Mouse (Mus musculus) liver, embryonic 16.5 days (tissue): ENCODE data around the gene Mrps7. TPM values are rescaled to one million over a fixed set of nuclear protein-coding genes. Genes with fewer than 3 reads are reported as not detected.
"Not testable (repeated sequence)": the region's sequence is repeated elsewhere in the genome, so short reads cannot be mapped to it uniquely, and the experiment has no call there.

ENCODE experiments used
- ATAC-seq: fragments of 200-750 bp; cut with Nextera tagmentation; 2 replicates; pipeline ENCODE4 v1.8.0; 2017; ENCODE audit warnings: low read depth, mild to moderate bottlenecking, moderate number of reproducible peaks, moderate library complexity
- H3K27ac ChIP-seq: fragments of 300-500 bp; sonication (generic); 2 replicates; pipeline ENCODE4 v1.5.1; 2014; ENCODE audit warnings: mild to moderate bottlenecking, low read length
- H3K27me3 ChIP-seq: fragments of 300-500 bp; sonication (generic); 2 replicates; pipeline ENCODE4 v1.6.1; 2014; ENCODE audit warnings: low read depth, low read length, mixed read lengths; ENCODE audit not compliant: control insufficient read depth, insufficient read depth
- H3K36me3 ChIP-seq: fragments of 300-500 bp; sonication (generic); 2 replicates; pipeline ENCODE4 v1.6.1; 2014; ENCODE audit warnings: mild to moderate bottlenecking; ENCODE audit not compliant: control insufficient read depth, insufficient read depth
- H3K4me1 ChIP-seq: fragments of 300-500 bp; sonication (generic); 2 replicates; pipeline ENCODE4 v1.6.1; 2014; ENCODE audit warnings: low read depth, low read length, mixed read lengths; ENCODE audit not compliant: control insufficient read depth
- H3K4me2 ChIP-seq: fragments of 300-500 bp; sonication (generic); 2 replicates; pipeline ENCODE4 v1.6.1; 2014; ENCODE audit warnings: low read depth, low read length, mixed read lengths
- H3K4me3 ChIP-seq: fragments of 300-500 bp; sonication (generic); 2 replicates; pipeline ENCODE4 v1.5.1; 2014; ENCODE audit warnings: low read depth, mild to moderate bottlenecking, low read length
- H3K9ac ChIP-seq: fragments of 300-500 bp; sonication (generic); 2 replicates; pipeline ENCODE4 v1.6.1; 2014; ENCODE audit warnings: low read depth, low read length
- H3K9me3 ChIP-seq: fragments of 300-500 bp; sonication (generic); replicated peaks from 2 replicates; pipeline ENCODE4 v1.6.1; 2016; ENCODE audit warnings: low read length; ENCODE audit not compliant: control insufficient read depth
- WGBS: fragments of 180-500 bp; shearing (Covaris S2); extraction: QIAGEN DNeasy Blood & Tissue Kit; methylation state at CpG from one replicate; pipeline ENCODE4 v1.1.7; 2014; ENCODE audit not compliant: insufficient replicate concordance; 5-methylcytosine and 5-hydroxymethylcytosine counted together
- polyA plus RNA-seq: library from polyadenylated mRNA; unstranded; fragments of >200 nt; fragmentation: Nextera tagmentation; extraction: Ambion mirVana; gene quantifications from 2 replicates; pipeline ENCODE4 v1.2.1, GENCODE M21; 2015

The Mrps7 gene
- polyA plus RNA-seq, 1 experiment from 2014 or later: 47.6 TPM

DNA sequence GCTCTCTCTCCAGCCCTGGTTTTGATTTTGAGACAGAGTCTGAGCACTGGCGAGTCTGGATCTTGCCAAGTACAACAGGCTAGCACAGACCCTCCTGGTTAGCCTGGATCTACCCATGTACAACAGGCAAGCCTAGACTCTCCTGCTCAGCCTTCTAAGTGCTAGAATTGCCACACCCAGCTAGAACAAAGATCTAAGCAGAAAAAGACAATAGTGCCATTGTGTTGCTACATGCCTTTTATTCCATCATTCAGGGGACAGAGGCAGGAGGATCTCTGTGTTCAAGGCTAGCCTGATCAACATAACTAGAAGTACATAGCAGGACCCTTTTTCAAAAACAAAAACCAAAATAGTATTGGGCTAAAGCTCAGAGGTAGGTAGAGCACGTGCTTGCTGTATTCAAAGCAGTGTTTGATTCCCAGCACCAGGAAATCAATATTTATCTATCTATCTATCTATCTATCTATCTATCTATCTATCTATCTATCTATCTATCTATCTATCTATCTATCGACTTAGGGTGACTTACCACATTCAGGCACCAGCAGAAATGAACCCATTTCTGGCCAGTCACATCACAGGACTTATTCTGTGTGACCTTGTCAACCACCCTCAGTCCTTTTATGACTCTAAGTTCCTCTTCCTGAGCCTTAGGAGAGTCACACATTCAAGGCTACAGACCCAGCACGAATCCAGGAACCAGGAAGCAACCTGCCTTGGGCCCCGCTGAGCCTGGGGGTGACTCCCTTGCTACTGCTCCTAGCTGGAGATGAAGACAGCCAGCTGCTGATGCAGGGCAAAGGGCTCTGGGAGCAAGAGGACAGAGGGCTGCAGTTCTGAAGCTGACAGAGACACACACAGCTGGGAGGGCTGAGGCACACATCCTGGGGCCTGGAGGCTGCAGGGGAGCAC lies 35.0 kb downstream of the Mrps7 start:
- Histone ChIP-seq H3K27ac (no peak overlapping the region), H3K9ac (no peak overlapping the region), H3K4me3 (no peak overlapping the region), H3K4me1 (peaks cover 9% of the 10 kb centered on the region), H3K9me3 (no peaks in the 10 kb centered on the region), H3K4me2 (no peak overlapping the region), H3K27me3 (no peaks in the 10 kb centered on the region), H3K36me3 (no peaks in the 10 kb centered on the region)
- ATAC-seq: no peak
- WGBS: 43% methylated on average over 5 of the region's 5 CpGs

DNA sequence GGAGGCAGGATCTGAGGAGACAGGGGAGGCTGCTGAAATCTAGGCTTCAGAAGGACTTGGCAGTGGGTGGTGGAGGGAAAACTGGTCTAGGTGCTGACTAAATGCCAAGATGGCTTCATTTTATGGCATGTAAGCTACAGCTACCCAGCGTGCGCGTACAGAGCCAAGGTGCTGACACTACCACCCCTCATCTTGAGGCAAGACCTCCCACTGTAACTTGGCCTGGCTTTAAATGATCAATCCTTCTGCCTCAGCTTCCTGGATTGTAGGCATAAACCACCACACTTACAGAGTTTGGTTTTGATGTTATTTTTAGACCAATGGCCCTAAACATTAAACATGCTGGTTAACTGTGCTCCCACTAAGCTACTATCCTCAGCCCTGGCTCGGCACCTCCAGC lies 35.8 kb downstream of the Mrps7 start:
- 74% methylated on average over 4 of the region's 4 CpGs for WGBS
- H3K27me3 ChIP-seq: no peaks in the 10 kb centered on the region
- H3K4me2 ChIP-seq: no peak overlapping the region
- peaks cover 2% of the 10 kb centered on the region for H3K36me3 ChIP-seq
- ATAC-seq: no peak
- H3K9me3 ChIP-seq: no peaks in the 10 kb centered on the region
- H3K9ac ChIP-seq: no peak overlapping the region
- no peak overlapping the region for H3K4me3 ChIP-seq
- peaks cover 9% of the 10 kb centered on the region for H3K4me1 ChIP-seq
- H3K27ac ChIP-seq: no peak overlapping the region

DNA sequence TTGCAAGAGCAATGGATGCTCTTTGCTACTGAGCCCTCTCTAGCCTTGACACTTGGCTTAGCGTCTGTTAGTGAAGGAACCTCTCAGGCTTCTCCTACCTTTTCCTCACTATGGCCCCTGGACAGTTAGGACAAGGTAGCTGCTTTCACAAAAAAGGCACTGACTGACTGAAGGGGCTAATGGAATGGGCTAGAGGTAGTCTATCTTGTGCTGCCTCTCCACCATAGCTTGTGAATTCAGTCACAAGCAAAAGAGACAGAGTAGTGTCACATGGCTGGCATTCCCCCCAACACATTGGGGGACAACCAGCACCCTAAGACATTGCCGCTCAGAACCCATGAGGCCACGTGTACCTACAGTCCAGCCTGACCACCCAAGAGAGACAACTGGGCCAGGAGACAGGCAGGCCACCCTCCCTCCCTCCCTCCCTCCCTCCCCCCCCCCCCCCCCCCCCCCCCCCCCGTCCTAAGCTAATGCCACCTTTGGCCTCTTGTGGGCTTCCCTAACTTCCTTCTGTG lies 36.6 kb downstream of the Mrps7 start:
- no peak overlapping the region for H3K4me2 ChIP-seq
- H3K4me1 ChIP-seq: peaks cover 9% of the 10 kb centered on the region
- H3K27ac ChIP-seq: no peak overlapping the region
- ATAC-seq: no peak
- H3K36me3 ChIP-seq: peaks cover 4% of the 10 kb centered on the region
- no peaks in the 10 kb centered on the region for H3K27me3 ChIP-seq
- WGBS: 68% methylated on average over 3 of the region's 4 CpGs
- no peak overlapping the region for H3K9ac ChIP-seq
- H3K9me3 ChIP-seq: no peaks in the 10 kb centered on the region
- H3K4me3 ChIP-seq: no peak overlapping the region

DNA sequence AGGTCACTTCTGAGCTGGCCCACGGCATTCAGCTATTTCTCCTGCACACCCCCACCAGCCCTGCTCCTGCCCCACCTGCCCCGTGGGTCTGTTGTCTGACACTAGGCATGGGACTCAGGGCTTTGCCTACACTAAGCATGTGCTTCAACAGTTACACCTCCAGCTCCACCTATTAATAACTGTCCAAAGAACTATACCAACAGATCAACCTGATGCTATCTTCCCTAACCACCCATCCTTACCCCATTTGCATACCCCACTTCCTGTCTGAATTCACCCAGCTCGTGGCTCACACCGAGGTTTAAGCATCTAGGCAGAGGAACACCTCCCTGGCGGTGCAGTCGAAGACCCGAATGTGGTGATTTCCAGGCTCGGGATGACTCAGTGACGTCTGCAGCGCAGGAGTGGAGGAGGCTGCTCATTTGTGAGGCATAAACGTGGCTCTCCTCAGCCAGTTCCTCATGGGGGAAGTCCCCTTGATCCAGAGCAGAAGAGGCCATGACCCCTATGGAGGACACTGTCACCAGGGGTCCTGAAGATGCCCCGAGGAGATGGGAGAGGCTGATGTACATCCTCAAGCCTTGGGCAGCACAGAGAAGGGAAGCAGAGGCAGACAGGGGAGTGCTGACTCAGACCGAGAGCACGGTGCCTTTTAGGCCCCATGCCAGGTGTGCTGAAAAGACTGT lies 37.4 kb downstream of the Mrps7 start:
- Histone ChIP-seq H3K9ac (no peak overlapping the region), H3K27me3 (no peaks in the 10 kb centered on the region), H3K4me2 (no peak overlapping the region), H3K4me3 (no peak overlapping the region), H3K9me3 (no peaks in the 10 kb centered on the region), H3K27ac (no peak overlapping the region), H3K4me1 (peaks cover 9% of the 10 kb centered on the region), H3K36me3 (peaks cover 4% of the 10 kb centered on the region)
- no peak for ATAC-seq
- WGBS: 16% methylated on average over 14 of the region's 14 CpGs

DNA sequence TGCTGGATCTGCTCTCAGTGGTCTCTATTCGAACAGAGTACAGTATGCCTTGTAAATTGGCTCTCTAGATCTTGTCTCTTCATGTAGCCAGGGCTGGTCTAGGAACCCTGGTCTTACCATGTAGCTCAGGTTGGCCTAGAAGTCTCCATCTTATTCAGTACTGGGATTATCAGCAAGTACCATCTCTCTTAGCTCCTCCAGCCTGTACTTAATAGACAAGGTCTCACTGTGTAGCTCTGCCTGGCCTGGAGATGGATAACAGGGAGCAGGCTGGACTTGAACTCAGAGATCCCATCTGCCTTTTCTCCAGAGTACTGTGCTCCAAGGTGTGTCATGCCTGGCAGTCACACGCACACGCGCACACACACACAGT lies 37.9 kb downstream of the Mrps7 start:
- H3K4me2 ChIP-seq: no peak overlapping the region
- peaks cover 7% of the 10 kb centered on the region for H3K36me3 ChIP-seq
- H3K4me1 ChIP-seq: peaks cover 9% of the 10 kb centered on the region
- WGBS: 72% methylated on average over 4 of the region's 4 CpGs
- ATAC-seq: no peak
- H3K9ac ChIP-seq: no peak overlapping the region
- H3K9me3 ChIP-seq: no peaks in the 10 kb centered on the region
- no peak overlapping the region for H3K4me3 ChIP-seq
- H3K27me3 ChIP-seq: no peaks in the 10 kb centered on the region
- H3K27ac ChIP-seq: no peak overlapping the region

DNA sequence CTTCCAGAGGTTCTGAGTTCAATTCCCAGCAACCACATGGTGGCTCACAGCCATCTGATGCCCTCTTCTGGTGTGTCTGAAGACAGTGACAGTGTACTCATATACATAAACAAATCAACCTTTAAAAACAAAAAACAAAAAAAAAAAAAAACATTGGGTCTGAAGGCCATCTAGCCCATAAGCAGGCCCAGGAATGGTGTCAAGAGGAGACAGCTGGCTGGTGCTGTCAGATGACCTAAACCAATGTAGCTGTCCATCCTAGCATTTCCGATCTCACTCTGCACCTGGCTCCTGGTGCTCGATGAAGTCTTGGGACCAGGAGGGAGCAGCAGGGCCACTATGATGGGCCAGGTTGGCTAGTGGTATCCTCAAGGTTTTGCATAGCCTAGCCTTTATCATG lies 39.0 kb downstream of the Mrps7 start:
- Histone ChIP-seq H3K27me3 (no peaks in the 10 kb centered on the region), H3K9me3 (no peaks in the 10 kb centered on the region), H3K9ac (no peak overlapping the region), H3K36me3 (peaks cover 7% of the 10 kb centered on the region), H3K27ac (no peak overlapping the region), H3K4me1 (peaks cover 9% of the 10 kb centered on the region), H3K4me2 (no peak overlapping the region), H3K4me3 (no peak overlapping the region)
- WGBS: 79% methylated on average over 2 of the region's 2 CpGs
- ATAC-seq: no peak

DNA sequence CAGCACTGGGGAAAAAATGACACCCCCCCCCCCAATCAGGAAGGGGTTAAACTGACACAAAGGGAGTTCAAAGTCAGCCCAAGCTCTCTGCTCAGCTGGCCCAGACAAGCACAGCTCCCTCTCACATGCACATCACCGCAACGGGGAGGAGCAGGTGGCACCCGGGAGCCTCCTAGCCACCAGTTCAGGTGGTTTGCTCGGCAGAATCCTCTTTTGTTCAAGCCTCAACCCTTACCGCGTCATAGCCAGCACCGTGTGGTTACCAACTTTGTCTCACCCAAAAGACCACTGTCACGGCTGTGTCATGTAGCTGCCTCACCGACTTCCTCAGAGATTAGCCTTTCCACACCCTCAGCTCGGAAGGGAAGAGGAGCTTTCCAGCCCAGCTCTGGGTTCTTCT lies 39.5 kb downstream of the Mrps7 start:
- no peaks in the 10 kb centered on the region for H3K27me3 ChIP-seq
- H3K27ac ChIP-seq: no peak overlapping the region
- WGBS: 46% methylated on average over 10 of the region's 10 CpGs
- no peak overlapping the region for H3K9ac ChIP-seq
- H3K4me3 ChIP-seq: no peak overlapping the region
- peaks cover 11% of the 10 kb centered on the region for H3K36me3 ChIP-seq
- no peak overlapping the region for H3K4me2 ChIP-seq
- H3K9me3 ChIP-seq: no peaks in the 10 kb centered on the region
- peaks cover 9% of the 10 kb centered on the region for H3K4me1 ChIP-seq
- ATAC-seq: no peak

DNA sequence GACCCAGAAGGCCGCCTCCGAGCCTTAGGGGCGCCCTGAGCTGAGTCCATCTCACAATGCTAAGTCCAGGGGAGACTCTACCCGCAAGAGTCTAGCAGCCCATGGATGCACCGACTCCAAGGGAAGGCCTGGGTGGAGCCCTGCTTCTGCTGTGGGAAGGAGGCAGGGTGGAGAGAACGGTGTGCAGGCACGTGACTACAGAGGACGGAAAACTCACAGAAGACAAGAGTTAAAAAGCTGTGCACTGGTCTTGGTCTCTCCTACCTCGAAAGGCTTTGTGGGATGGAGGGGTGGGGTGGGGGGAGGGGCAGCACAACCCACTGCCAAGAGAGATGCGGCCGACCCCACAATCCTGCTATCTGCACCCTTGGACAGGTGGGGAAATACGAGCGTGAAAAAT lies 40.6 kb downstream of the Mrps7 start:
- Histone ChIP-seq H3K36me3 (peaks cover 11% of the 10 kb centered on the region), H3K4me3 (no peak overlapping the region), H3K9ac (no peak overlapping the region), H3K9me3 (no peaks in the 10 kb centered on the region), H3K4me1 (peaks cover 9% of the 10 kb centered on the region), H3K4me2 (no peak overlapping the region), H3K27ac (no peak overlapping the region), H3K27me3 (no peaks in the 10 kb centered on the region)
- 85% methylated on average over 13 of the region's 13 CpGs for WGBS
- no peak for ATAC-seq

DNA sequence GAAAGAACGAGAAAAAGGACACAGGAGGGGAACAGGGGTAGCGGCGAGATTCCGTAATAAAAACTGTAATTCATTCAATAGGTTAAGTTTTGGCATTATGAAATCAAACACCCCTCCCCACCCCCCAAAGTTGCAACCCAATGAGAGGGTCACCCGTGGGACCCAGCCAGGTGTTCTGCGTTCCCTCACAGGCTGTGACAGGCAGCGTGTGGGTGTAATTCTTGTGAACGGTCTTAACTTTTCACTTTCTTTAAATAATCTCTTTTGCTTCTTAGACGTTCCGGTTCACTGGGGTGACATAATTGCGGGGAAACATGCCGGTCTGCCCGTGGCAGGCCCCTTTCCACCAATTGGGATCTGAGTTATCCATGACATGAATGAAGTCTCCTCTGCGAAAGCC lies 41.8 kb downstream of the Mrps7 start:
- not testable (repeated sequence) for H3K27ac ChIP-seq, H3K9me3 ChIP-seq, H3K4me3 ChIP-seq, H3K4me2 ChIP-seq, ATAC-seq, H3K27me3 ChIP-seq, H3K4me1 ChIP-seq, H3K9ac ChIP-seq
- 89% methylated on average over 14 of the region's 14 CpGs for WGBS
- H3K36me3 ChIP-seq: peaks cover 11% of the 10 kb centered on the region
